Mouse (Mus musculus) G1E (cell line): ENCODE measurements around the gene Dnmt3a. TPM values are rescaled to one million over a fixed set of nuclear protein-coding genes. Genes with fewer than 3 reads are reported as not detected.

ENCODE experiments used
- ATAC-seq: 2 replicates; pipeline ENCODE4 v1.8.0; 2016; ENCODE audit warnings: mild to moderate bottlenecking; ENCODE audit not compliant: insufficient number of reproducible peaks, poor library complexity, low FRiP score, severe bottlenecking; ENCODE audit errors: extremely low read depth
- DNase-seq: peaks from one replicate; pipeline ENCODE4 v3.0.0; 2012; ENCODE audit warnings: low spot score
- H3K27me3 ChIP-seq: 2 replicates; pipeline ENCODE4 v1.6.1; 2012; ENCODE audit warnings: mild to moderate bottlenecking, low read length, inconsistent platforms; ENCODE audit not compliant: insufficient read depth
- H3K36me3 ChIP-seq: replicated peaks from 2 replicates; pipeline ENCODE3; 2012; ENCODE audit warnings: mild to moderate bottlenecking, inconsistent platforms
- H3K4me1 ChIP-seq: 2 replicates; pipeline ENCODE4 v1.6.1; 2012; ENCODE audit warnings: low read depth, low read length, inconsistent platforms, mixed read lengths; ENCODE audit not compliant: insufficient read depth
- H3K4me3 ChIP-seq: 2 replicates; pipeline ENCODE4 v1.5.1; 2012; ENCODE audit warnings: low read depth, mild to moderate bottlenecking, inconsistent platforms, low read length, moderate library complexity, mixed read lengths
- H3K9me3 ChIP-seq: replicated peaks from 2 replicates; pipeline ENCODE4 v1.6.1; 2012; ENCODE audit warnings: inconsistent platforms
- CTCF ChIP-seq: IDR thresholded peaks from 2 replicates; pipeline ENCODE4 v1.5.1; 2012; ENCODE audit warnings: low read depth, low read length, inconsistent platforms, mixed read lengths
- GATA1 ChIP-seq: IDR thresholded peaks from 2 replicates; pipeline ENCODE4 v1.6.1; 2012; ENCODE audit warnings: borderline replicate concordance, low read length, inconsistent platforms, mixed read lengths
- GATA2 ChIP-seq: IDR thresholded peaks from 2 replicates; pipeline ENCODE4 v1.6.1; 2012; ENCODE audit warnings: low read depth, low read length, inconsistent platforms, borderline replicate concordance
- POLR2AphosphoS5 ChIP-seq: IDR thresholded peaks from 2 replicates; pipeline ENCODE4 v1.6.1; 2012; ENCODE audit warnings: low read depth, low read length, inconsistent platforms; ENCODE audit not compliant: insufficient replicate concordance
- TAL1 ChIP-seq: conservative IDR thresholded peaks from 2 replicates; pipeline ENCODE4 v1.6.1; 2012; ENCODE audit warnings: low read depth, low read length, inconsistent platforms, mixed read lengths
- polyA plus RNA-seq: library from polyadenylated mRNA; stranded (reverse); fragments of >175 nt; gene quantifications from 2 replicates; pipeline ENCODE4 v1.2.3, GENCODE M21; 2012
- total RNA-seq, 2 experiments: library from RNA; stranded (forward) in 1 of 2; stranded (reverse) in 1 of 2; fragments of 200-1000 nt in 1 of 2; fragments of >200 nt in 1 of 2; fragmentation: Nextera tagmentation in 1 of 2; gene quantifications; 2 replicates each; pipeline ENCODE4 v1.2.3; 2014 to 2017

The Dnmt3a gene
- total and polyA plus RNA-seq, 3 experiments = 0.05 to 1.1 TPM; not detected in 1

- no peaks in the 10 kb centered on the region for H3K4me1 ChIP-seq
These were observed 52.0 kb downstream of the Dnmt3a start for GRCm38 (mm10) chr12:3857773-3858172.

GRCm38 (mm10) chr12:3858754-3859153 lies 52.9 kb downstream of the Dnmt3a start:
- Histone ChIP-seq H3K36me3 (no peaks in the 10 kb centered on the region), H3K4me1 (no peaks in the 10 kb centered on the region), H3K27me3 (no peaks in the 10 kb centered on the region), H3K9me3 (no peaks in the 10 kb centered on the region), H3K4me3 (no peak overlapping the region)
- ATAC-seq = no peak
- TF ChIP-seq GATA2 (no peak), CTCF (no peak), TAL1 (no peak), GATA1 (no peak), POLR2AphosphoS5 (no peak)
- DNase-seq = no peak

More at GRCm38 (mm10) chr12:3857773-3858172, 52.0 kb downstream of the Dnmt3a start:
- no peaks in the 10 kb centered on the region for H3K9me3 ChIP-seq
- H3K36me3 ChIP-seq = no peaks in the 10 kb centered on the region
- no peak overlapping the region for H3K4me3 ChIP-seq
- DNase-seq = no peak
- ATAC-seq = no peak
- TF ChIP-seq GATA2 (no peak), CTCF (no peak), TAL1 (no peak), POLR2AphosphoS5 (no peak), GATA1 (no peak)
- H3K27me3 ChIP-seq = no peaks in the 10 kb centered on the region

- Histone ChIP-seq H3K27me3 (no peaks in the 10 kb centered on the region), H3K4me3 (no peak overlapping the region), H3K36me3 (no peaks in the 10 kb centered on the region), H3K4me1 (no peaks in the 10 kb centered on the region), H3K9me3 (no peaks in the 10 kb centered on the region)
- DNase-seq (no peak), ATAC-seq (no peak)
- TF ChIP-seq POLR2AphosphoS5 (no peak), GATA1 (no peak), CTCF (no peak), GATA2 (no peak), TAL1 (no peak)
These were observed 53.7 kb downstream of the Dnmt3a start for GRCm38 (mm10) chr12:3859545-3859944.

- no peaks in the 10 kb centered on the region for H3K36me3 ChIP-seq
- DNase-seq (no peak), ATAC-seq (no peak)
- no peaks in the 10 kb centered on the region for H3K4me1 ChIP-seq
- H3K9me3 ChIP-seq = no peaks in the 10 kb centered on the region
- H3K4me3 ChIP-seq = no peak overlapping the region
- no peaks in the 10 kb centered on the region for H3K27me3 ChIP-seq
- TF ChIP-seq POLR2AphosphoS5 (no peak), TAL1 (no peak), GATA1 (no peak), GATA2 (no peak), CTCF (no peak)
These were observed 54.2 kb downstream of the Dnmt3a start for GRCm38 (mm10) chr12:3860005-3860404.

GRCm38 (mm10) chr12:3861665-3862228 lies 55.9 kb downstream of the Dnmt3a start:
- ATAC-seq (no peak), DNase-seq (no peak)
- Histone ChIP-seq H3K9me3 (no peaks in the 10 kb centered on the region), H3K36me3 (no peaks in the 10 kb centered on the region), H3K4me1 (no peaks in the 10 kb centered on the region), H3K27me3 (no peaks in the 10 kb centered on the region), H3K4me3 (no peak overlapping the region)
- no peak for TF ChIP-seq GATA2
- no peak for TF ChIP-seq GATA1
- TF ChIP-seq TAL1 = no peak
- TF ChIP-seq POLR2AphosphoS5 = no peak
- no peak for TF ChIP-seq CTCF

- Histone ChIP-seq H3K9me3 (no peaks in the 10 kb centered on the region), H3K27me3 (no peaks in the 10 kb centered on the region), H3K36me3 (no peaks in the 10 kb centered on the region), H3K4me1 (no peaks in the 10 kb centered on the region), H3K4me3 (no peak overlapping the region)
- DNase-seq (no peak), ATAC-seq (no peak)
- TF ChIP-seq GATA2 = no peak
- TF ChIP-seq POLR2AphosphoS5 = no peak
These were observed 56.4 kb downstream of the Dnmt3a start for GRCm38 (mm10) chr12:3862253-3862652.

GRCm38 (mm10) chr12:3864208-3864607 lies 58.4 kb downstream of the Dnmt3a start:
- ATAC-seq (no peak), DNase-seq (no peak)
- no peaks in the 10 kb centered on the region for H3K27me3 ChIP-seq
- H3K9me3 ChIP-seq = no peaks in the 10 kb centered on the region
- H3K4me1 ChIP-seq = no peaks in the 10 kb centered on the region
- no peak overlapping the region for H3K4me3 ChIP-seq
- H3K36me3 ChIP-seq = no peaks in the 10 kb centered on the region
- TF ChIP-seq CTCF = no peak
- TF ChIP-seq TAL1 = no peak
- no peak for TF ChIP-seq GATA1
- TF ChIP-seq POLR2AphosphoS5 = no peak
- no peak for TF ChIP-seq GATA2
